Mouse (Mus musculus): ENCODE results near the gene Zc2hc1c.

Gene Zc2hc1c

DNA sequence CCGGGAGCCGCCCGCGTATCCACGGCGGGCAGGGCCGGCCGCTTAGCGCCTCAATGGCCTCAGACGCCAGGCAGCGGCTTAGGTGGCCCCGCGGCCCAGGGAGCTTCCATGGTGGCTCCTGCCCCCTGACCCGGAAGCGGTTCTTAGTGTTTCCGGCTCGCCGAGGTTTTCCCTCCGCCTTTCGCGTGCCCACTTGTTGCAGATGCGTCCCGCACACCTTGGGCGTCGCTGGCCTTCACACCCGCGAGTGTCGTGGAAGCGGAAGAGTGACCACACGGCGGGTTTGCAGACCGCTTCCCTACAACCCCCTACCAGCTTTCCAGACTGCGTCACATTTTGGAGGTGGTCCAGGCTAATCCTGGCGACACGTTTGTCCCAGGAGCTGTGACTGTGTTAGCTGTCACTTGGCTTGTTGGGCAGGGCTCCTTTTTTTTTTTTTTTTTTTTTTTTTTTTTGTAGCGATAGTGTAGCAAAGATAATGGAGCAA, 50.9 kb downstream of the Zc2hc1c start, which contains the start of gene Nek9:
Gene Nek9, minus strand, starts transcription at position 120 of the 487 bp plus-strand sequence.
- DNase-seq (ENCODE audit: low read depth, low spot score): peak; percentile 87

DNA sequence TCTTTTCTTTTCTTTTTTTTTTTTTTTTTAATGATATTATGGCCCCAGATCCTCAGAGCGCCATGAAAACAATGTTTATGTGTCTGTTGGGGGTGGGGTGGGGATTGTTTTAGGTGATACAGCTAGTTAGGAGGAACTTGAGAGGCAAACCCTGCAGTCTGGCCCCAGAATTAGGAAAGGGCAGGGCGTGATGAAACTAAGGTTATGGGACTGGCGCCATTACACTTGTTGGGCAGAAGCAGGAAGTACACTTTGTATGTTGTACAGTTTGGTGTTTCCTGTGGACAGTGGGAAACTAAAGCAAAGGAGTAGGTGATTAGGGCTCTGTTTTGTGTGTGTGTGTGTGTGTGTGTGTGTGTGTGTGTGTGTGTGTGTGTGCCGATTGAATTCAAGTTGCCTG, 51.6 kb downstream of the Zc2hc1c start:
- DNase-seq (ENCODE audit: low read depth, low spot score): no peak

DNA sequence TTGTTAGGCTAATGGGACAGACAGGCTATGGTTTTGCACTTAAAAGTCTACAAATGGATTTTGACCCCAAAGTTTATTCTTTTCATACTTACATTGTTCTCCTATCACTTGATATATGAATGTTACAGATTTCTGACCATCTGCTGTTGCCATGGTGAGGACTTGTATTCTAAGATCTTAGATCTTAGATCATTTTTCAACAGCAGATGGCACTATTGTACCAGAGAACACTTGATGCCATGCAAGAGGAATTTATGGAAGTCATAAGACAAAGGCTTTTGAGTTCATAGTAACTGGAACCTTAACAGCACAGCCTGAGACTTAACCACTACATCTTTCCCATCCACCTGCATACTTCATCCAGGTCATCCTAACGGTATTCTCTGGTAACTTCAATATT, 52.7 kb downstream of the Zc2hc1c start:
- no peak for DNase-seq (ENCODE audit: low read depth, low spot score)

DNA sequence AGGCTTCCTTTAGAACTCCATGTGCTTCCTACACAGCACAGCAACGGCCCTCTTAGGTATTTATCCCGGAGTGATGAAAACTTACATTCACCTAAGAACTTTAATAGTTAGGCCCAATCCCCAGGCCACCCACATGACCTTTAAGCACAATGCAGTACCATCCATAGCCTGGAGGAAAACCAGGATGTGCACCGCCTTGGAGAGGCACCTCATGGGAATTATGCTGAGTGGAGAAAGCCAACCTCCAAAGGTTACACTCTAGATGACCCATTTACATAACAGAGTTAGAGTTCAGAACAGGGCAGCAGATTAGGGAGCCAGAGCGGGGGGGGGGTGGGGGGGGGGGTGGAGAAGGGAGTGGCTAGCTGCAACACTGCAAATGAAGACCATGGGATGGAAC, 53.9 kb downstream of the Zc2hc1c start:
- DNase-seq (ENCODE audit: low read depth, low spot score): no peak

DNA sequence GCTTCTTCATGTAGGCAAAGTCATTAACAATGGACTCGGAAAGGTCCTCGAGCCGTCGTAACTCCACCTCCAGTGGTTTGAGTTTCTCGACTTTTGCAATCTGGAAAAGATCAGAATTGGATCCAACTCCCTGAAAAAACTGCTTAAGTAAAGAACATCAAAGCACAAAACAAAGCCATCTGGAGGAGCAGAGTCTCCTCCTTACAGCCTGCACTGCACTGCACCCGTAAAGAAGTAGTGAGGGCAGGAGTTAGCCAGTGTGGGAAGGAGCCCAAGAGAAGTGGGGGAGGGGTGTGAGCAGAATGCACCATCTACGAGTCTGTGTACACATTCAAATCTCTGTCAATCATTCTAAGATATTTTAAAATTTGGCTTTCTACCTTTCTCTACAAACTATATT, 55.9 kb downstream of the Zc2hc1c start:
- no peak for DNase-seq (ENCODE audit: low read depth, low spot score)

DNA sequence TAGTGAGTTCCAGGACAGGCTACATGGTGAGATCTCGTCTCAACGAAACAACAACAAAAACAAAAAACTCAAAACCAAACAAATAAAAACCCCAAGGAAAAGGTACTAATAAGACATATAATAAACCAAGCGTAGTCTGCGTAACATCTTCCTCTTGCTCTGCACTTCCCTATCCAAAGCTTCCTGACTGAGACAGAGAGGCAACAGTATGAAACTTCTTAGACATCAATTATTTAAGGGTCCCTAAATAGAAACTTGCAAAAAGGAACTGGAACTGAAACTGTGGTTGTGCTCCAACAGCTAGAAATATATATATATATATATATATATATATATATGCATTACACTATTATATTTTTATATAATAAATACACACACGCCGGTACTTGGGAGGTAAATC, 57.2 kb downstream of the Zc2hc1c start:
- DNase-seq (ENCODE audit: low read depth, low spot score): no peak

DNA sequence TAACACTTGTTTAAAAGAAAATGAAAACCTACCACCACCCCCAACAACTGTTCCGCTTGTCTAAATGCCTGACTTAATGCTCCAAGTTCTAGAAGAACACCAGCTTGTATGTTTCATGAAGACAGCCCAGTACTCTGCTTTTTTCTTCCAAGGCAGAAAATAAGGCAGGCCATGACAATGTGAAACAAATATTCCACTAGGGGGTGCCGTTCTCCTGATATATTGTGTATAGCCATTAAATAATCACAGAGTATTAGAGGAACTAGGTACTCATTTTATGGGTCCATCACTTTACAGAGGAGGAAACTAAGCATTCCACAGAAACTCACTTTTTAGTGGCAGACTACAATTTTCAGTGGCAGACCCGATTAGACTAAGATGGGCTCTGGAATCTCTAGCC, 58.0 kb downstream of the Zc2hc1c start:
- DNase-seq (ENCODE audit: low read depth, low spot score): no peak

DNA sequence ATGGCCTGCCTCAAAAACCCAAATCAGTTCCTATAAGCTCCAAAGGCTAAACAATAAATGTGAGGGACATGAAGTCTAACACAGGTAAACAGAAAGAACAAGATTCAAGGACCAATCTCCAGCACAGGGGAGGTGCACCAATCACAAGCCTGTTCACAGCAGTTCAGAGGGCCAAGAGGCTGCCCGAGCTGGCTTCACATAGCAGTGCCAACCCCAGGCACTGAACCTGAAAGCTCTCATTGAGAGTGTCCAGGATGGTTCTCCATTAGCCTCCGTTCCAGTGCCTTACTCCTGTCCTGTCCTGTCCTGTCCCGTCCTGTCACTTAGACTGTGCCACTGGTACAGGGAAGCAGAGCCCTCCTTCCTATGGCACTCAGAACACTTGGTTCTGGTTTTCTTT, 58.8 kb downstream of the Zc2hc1c start:
- DNase-seq (ENCODE audit: low read depth, low spot score): no peak

DNA sequence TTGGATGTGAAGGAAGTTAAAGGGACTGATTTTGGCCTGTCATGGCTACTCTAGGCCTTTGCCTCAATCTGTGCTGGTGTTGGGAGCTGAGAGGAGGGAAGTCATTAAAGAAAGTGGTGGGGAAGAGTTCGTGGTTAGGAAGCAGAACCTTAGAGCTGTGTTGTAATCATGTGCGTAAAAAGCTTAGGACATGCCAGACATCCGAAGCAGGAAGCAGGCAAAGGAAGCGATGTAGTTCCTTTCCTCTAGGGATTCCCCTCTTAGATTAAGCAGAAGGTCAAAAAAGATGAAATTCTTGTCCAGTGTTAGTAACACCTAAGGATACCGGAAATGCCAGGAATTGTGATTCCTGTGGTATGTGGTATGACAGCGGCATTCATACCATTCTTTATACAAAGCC, 59.9 kb downstream of the Zc2hc1c start:
- DNase-seq (ENCODE audit: low read depth, low spot score): no peak
